Mouse (Mus musculus) lung, embryonic 16.5 days (tissue): Measurements from ENCODE around the gene Mcur1. TPM values are rescaled to one million over a fixed set of nuclear protein-coding genes. Genes with fewer than 3 reads are reported as not detected.
A peak's percentile ranks its signal among the peaks of the same experiment; 100 is the strongest.

Experiments
- ATAC-seq: fragments of 200-750 bp; cut with Nextera tagmentation; 2 replicates; pipeline ENCODE4 v1.8.0; 2017; ENCODE audit warnings: low read depth, mild to moderate bottlenecking, moderate library complexity
- H3K27ac ChIP-seq: fragments of 300-500 bp; sonication (generic); 2 replicates; pipeline ENCODE4 v1.5.1; 2014; ENCODE audit warnings: mild to moderate bottlenecking, control low read depth, low read length
- H3K27me3 ChIP-seq: fragments of 300-500 bp; sonication (generic); 2 replicates; pipeline ENCODE4 v1.6.1; 2014; ENCODE audit warnings: low read depth, low read length, mixed read lengths; ENCODE audit not compliant: control insufficient read depth, insufficient read depth
- H3K36me3 ChIP-seq: fragments of 300-500 bp; sonication (generic); 2 replicates; pipeline ENCODE4 v1.6.1; 2014; ENCODE audit warnings: low read length; ENCODE audit not compliant: control insufficient read depth, insufficient read depth
- H3K4me1 ChIP-seq: fragments of 300-500 bp; sonication (generic); replicated peaks from 2 replicates; pipeline ENCODE4 v1.6.1; 2014; ENCODE audit warnings: low read length, mixed read lengths; ENCODE audit not compliant: control insufficient read depth, insufficient read depth
- H3K4me2 ChIP-seq: fragments of 300-500 bp; sonication (generic); 2 replicates; pipeline ENCODE4 v1.6.1; 2014; ENCODE audit warnings: low read depth, low read length, control low read depth
- H3K4me3 ChIP-seq: fragments of 300-500 bp; sonication (generic); 2 replicates; pipeline ENCODE4 v1.5.1; 2014; ENCODE audit warnings: mild to moderate bottlenecking, low read length, control low read depth
- H3K9ac ChIP-seq: fragments of 300-500 bp; sonication (generic); 2 replicates; pipeline ENCODE4 v1.6.1; 2014; ENCODE audit warnings: low read length, control low read depth
- H3K9me3 ChIP-seq: fragments of 300-500 bp; sonication (generic); 2 replicates; pipeline ENCODE4 v1.6.1; 2016; ENCODE audit warnings: low read length; ENCODE audit not compliant: control insufficient read depth
- WGBS: fragments of 180-500 bp; shearing (Covaris S2); extraction: QIAGEN DNeasy Blood & Tissue Kit; methylation state at CpG from one replicate; pipeline ENCODE4 v1.1.7; 2014; 5-methylcytosine and 5-hydroxymethylcytosine counted together
- polyA plus RNA-seq: library from polyadenylated mRNA; unstranded; fragments of >200 nt; fragmentation: Nextera tagmentation; extraction: Ambion mirVana; gene quantifications from 2 replicates; pipeline ENCODE4 v1.2.1, GENCODE M21; 2015

The Mcur1 gene
- polyA plus RNA-seq, 1 experiment from 2014 or later = 16.4 TPM

DNA sequence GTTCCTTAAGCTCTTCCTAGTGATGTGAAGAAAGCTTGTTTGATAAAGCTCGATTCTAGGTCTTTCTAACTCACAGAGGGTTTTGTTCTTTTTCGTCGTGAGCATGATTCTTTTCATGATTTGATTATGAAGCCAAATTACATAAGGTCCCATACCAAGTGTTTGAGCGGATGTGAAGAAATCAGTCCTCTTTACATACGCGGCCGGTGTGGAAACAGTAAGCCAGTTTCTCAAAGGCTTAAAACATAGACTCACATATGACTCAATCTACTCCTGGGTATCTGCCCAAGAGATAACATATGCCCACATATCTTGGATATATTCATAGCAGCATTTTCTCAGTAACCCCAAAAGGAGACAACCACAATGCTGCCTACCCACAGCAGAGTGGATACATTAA lies 66.3 kb downstream of the Mcur1 start:
- H3K36me3 ChIP-seq = no peaks in the 10 kb centered on the region
- H3K4me3 ChIP-seq = no peak overlapping the region
- peaks cover 4% of the 10 kb centered on the region; the same call in 1 of the 2 replicates for H3K9me3 ChIP-seq
- peak overlapping the region; percentile 52; the same call in 1 of the 2 replicates for H3K27ac ChIP-seq
- WGBS = 77% methylated on average over 7 of the region's 7 CpGs
- no peak overlapping the region for H3K9ac ChIP-seq
- no peak overlapping the region for H3K4me2 ChIP-seq
- H3K27me3 ChIP-seq = no peaks in the 10 kb centered on the region
- no peak for ATAC-seq
- peaks cover 10% of the 10 kb centered on the region for H3K4me1 ChIP-seq

DNA sequence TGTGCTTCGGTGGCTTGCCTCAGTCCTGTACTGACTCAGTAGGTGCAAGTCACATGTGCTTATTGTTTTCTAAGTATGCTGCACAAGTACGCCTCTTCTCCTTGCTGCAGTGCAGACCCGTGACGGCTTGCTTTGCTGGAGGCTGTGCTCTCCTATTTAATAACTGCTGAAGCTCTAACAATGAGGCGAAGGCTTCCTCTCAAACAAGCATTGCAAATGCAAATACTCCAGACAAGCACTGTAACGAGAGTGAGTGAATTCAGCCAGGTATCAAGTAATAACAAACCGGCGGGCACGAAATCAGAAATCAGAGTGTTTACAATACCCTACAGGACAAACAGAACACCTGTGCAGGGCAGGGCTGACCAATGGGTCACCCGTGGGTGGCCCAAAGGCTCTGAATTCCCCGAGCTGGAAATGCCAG lies 66.9 kb downstream of the Mcur1 start:
- peak overlapping the region; percentile 32 for H3K4me2 ChIP-seq
- WGBS = 52% methylated on average over 11 of the region's 11 CpGs

More for the DNA sequence above, 66.9 kb downstream of the Mcur1 start:
- Histone ChIP-seq H3K9me3 (peaks cover 4% of the 10 kb centered on the region; the same call in 1 of the 2 replicates), H3K36me3 (no peaks in the 10 kb centered on the region), H3K27me3 (no peaks in the 10 kb centered on the region), H3K4me3 (no peak overlapping the region; the same call in 1 of the 2 replicates), H3K4me1 (peaks cover 10% of the 10 kb centered on the region), H3K27ac (peak overlapping the region; percentile 52), H3K9ac (no peak overlapping the region)
- peak; percentile 63 for ATAC-seq

Other genes starting within 250 kb of the Mcur1 start
- 22.3 and 24.9 TPM in 2 replicates for gene Sirt5, start 194.7 kb downstream of the Mcur1 start, polyA plus RNA-seq
- 130 and 132 TPM in 2 replicates for gene Nol7, start 161.8 kb downstream of the Mcur1 start, polyA plus RNA-seq
- 8.8 and 8.9 TPM in 2 replicates for gene Ranbp9, start 78.9 kb downstream of the Mcur1 start, polyA plus RNA-seq
- gene Rnf182, start 55.5 kb upstream of the Mcur1 start, polyA plus RNA-seq = 3.6 and 4.3 TPM in 2 replicates
- gene Cd83, start 224.6 kb upstream of the Mcur1 start, polyA plus RNA-seq = 12.3 and 14.1 TPM in 2 replicates